Mouse (Mus musculus): ENCODE data around the gene Apol10b.

- TF ChIP-seq CTCF (IDR thresholded peaks at IDR 0.05; ENCODE audit: insufficient read depth, low read length): no peak
- TF ChIP-seq POLR2A (IDR thresholded peaks at IDR 0.05; ENCODE audit: borderline replicate concordance, extremely low read depth, low read depth, low read length): no peak
These were observed 14.2 kb downstream of the Apol10b start for GRCm38 (mm10) chr15:77581681-77582080.

Measured in lung, adult 2 months (tissue).